Mouse (Mus musculus) bone marrow macrophage, adult 2 months (primary cell): ENCODE data around the gene Usp38.

Source experiments
- CTCF ChIP-seq: IDR thresholded peaks from 2 replicates; pipeline ENCODE4 v1.5.1; 2012; ENCODE audit warnings: low read depth, mild to moderate bottlenecking, low read length, moderate library complexity
- POLR2A ChIP-seq: IDR thresholded peaks from 2 replicates; pipeline ENCODE4 v1.6.1; 2012; ENCODE audit warnings: mild to moderate bottlenecking, low read depth, low read length, borderline replicate concordance

DNA sequence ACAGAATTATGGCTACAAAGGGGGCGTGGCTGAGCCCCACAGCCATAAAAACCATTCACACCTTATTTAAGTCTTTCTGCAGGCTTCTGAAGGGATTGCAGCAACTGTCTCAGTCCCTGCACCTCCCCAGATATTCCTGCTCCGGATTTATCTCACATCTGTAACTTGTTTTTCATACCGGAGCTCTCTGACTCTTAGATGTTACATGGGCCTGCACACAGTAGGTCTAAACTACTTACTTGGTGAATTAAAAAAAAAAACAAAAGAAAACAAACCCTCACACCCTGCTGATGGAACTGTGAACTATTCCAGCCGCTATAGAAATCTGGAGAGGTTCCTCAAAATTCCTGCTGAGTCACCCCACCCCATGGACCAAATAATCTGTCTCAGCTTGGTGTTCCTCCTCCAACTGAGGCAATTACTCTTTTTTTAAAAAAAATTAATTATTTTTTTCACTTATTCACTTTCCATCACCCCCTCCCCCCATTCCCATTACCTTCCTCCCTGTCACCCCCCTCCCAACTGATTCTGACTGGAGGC, 53.6 kb downstream of the Usp38 start:
- TF ChIP-seq POLR2A (no peak), CTCF (no peak)
